Mouse (Mus musculus): Measurements from ENCODE around the gene Resp18. TPM values are rescaled to one million over a fixed set of nuclear protein-coding genes. Genes with fewer than 3 reads are reported as not detected.

Gene Resp18
- polyA plus RNA-seq, 1 experiment = not detected

- no peaks in the 10 kb centered on the region for H3K4me1 ChIP-seq (ENCODE audit: control insufficient read depth, insufficient read depth, low read length)
- no peak for TF ChIP-seq POLR2A (IDR thresholded peaks at IDR 0.05; ENCODE audit: borderline replicate concordance, control insufficient read depth, low read depth, low read length)
- TF ChIP-seq CTCF (IDR thresholded peaks at IDR 0.05; ENCODE audit: control insufficient read depth, insufficient read depth, low read length) = no peak
- no peak overlapping the region for H3K4me3 ChIP-seq (replicated peaks; ENCODE audit: control insufficient read depth, low read depth, low read length)
- no peak overlapping the region for H3K27ac ChIP-seq (ENCODE audit: control insufficient read depth, insufficient read depth, low read depth, low read length, poor library complexity)
- WGBS = 89% methylated on average over 29 of the region's 29 CpGs
These were observed 37.5 kb upstream of the Resp18 start for GRCm38 (mm10) chr1:75315456-75316365.

- H3K4me3 ChIP-seq (replicated peaks; ENCODE audit: control insufficient read depth, low read depth, low read length) = no peak overlapping the region
- 92% methylated on average over 6 of the region's 6 CpGs for WGBS
- no peak overlapping the region for H3K27ac ChIP-seq (ENCODE audit: control insufficient read depth, insufficient read depth, low read depth, low read length, poor library complexity)
- no peak for TF ChIP-seq POLR2A (IDR thresholded peaks at IDR 0.05; ENCODE audit: borderline replicate concordance, control insufficient read depth, low read depth, low read length)
- no peak for TF ChIP-seq CTCF (IDR thresholded peaks at IDR 0.05; ENCODE audit: control insufficient read depth, insufficient read depth, low read length)
- no peaks in the 10 kb centered on the region for H3K4me1 ChIP-seq (ENCODE audit: control insufficient read depth, insufficient read depth, low read length)
These were observed 36.8 kb upstream of the Resp18 start for GRCm38 (mm10) chr1:75315011-75315410.

- 86% methylated on average over 6 of the region's 6 CpGs for WGBS
- no peak overlapping the region for H3K4me3 ChIP-seq (replicated peaks; ENCODE audit: control insufficient read depth, low read depth, low read length)
- H3K27ac ChIP-seq (ENCODE audit: control insufficient read depth, insufficient read depth, low read depth, low read length, poor library complexity) = no peak overlapping the region
- H3K4me1 ChIP-seq (ENCODE audit: control insufficient read depth, insufficient read depth, low read length) = no peaks in the 10 kb centered on the region
- TF ChIP-seq POLR2A (IDR thresholded peaks at IDR 0.05; ENCODE audit: borderline replicate concordance, control insufficient read depth, low read depth, low read length) (no peak), CTCF (IDR thresholded peaks at IDR 0.05; ENCODE audit: control insufficient read depth, insufficient read depth, low read length) (no peak)
These were observed 33.5 kb upstream of the Resp18 start for GRCm38 (mm10) chr1:75311694-75312093.

GRCm38 (mm10) chr1:75304662-75305061 is 26.4 kb upstream of the Resp18 start:
- Histone ChIP-seq H3K27ac (ENCODE audit: control insufficient read depth, insufficient read depth, low read depth, low read length, poor library complexity) (no peak overlapping the region), H3K4me1 (ENCODE audit: control insufficient read depth, insufficient read depth, low read length) (no peaks in the 10 kb centered on the region), H3K4me3 (replicated peaks; ENCODE audit: control insufficient read depth, low read depth, low read length) (no peak overlapping the region)
- TF ChIP-seq POLR2A (IDR thresholded peaks at IDR 0.05; ENCODE audit: borderline replicate concordance, control insufficient read depth, low read depth, low read length) = no peak
- TF ChIP-seq CTCF (IDR thresholded peaks at IDR 0.05; ENCODE audit: control insufficient read depth, insufficient read depth, low read length) = no peak
- WGBS = 86% methylated on average over 2 of the region's 2 CpGs

GRCm38 (mm10) chr1:75294294-75294693 is 16.1 kb upstream of the Resp18 start:
- H3K4me1 ChIP-seq (ENCODE audit: control insufficient read depth, insufficient read depth, low read length) = no peaks in the 10 kb centered on the region
- no peak overlapping the region for H3K4me3 ChIP-seq (replicated peaks; ENCODE audit: control insufficient read depth, low read depth, low read length)
- TF ChIP-seq POLR2A (IDR thresholded peaks at IDR 0.05; ENCODE audit: borderline replicate concordance, control insufficient read depth, low read depth, low read length) (no peak), CTCF (IDR thresholded peaks at IDR 0.05; ENCODE audit: control insufficient read depth, insufficient read depth, low read length) (no peak)
- 59% methylated on average over 5 of the region's 5 CpGs for WGBS
- no peak overlapping the region for H3K27ac ChIP-seq (ENCODE audit: control insufficient read depth, insufficient read depth, low read depth, low read length, poor library complexity)

GRCm38 (mm10) chr1:75293331-75293701 is 15.1 kb upstream of the Resp18 start:
- Histone ChIP-seq H3K4me1 (ENCODE audit: control insufficient read depth, insufficient read depth, low read length) (no peaks in the 10 kb centered on the region), H3K27ac (ENCODE audit: control insufficient read depth, insufficient read depth, low read depth, low read length, poor library complexity) (no peak overlapping the region), H3K4me3 (replicated peaks; ENCODE audit: control insufficient read depth, low read depth, low read length) (no peak overlapping the region)
- WGBS = 79% methylated on average over 5 of the region's 5 CpGs
- TF ChIP-seq CTCF (IDR thresholded peaks at IDR 0.05; ENCODE audit: control insufficient read depth, insufficient read depth, low read length) (no peak), POLR2A (IDR thresholded peaks at IDR 0.05; ENCODE audit: borderline replicate concordance, control insufficient read depth, low read depth, low read length) (no peak)

GRCm38 (mm10) chr1:75292476-75293330 is 14.5 kb upstream of the Resp18 start:
- H3K4me3 ChIP-seq (replicated peaks; ENCODE audit: control insufficient read depth, low read depth, low read length) = no peak overlapping the region
- whole genome bisulfite sequencing = 53% methylated on average over 12 of the region's 12 CpGs
- H3K4me1 ChIP-seq (ENCODE audit: control insufficient read depth, insufficient read depth, low read length) = no peaks in the 10 kb centered on the region
- H3K27ac ChIP-seq (ENCODE audit: control insufficient read depth, insufficient read depth, low read depth, low read length, poor library complexity) = no peak overlapping the region
- TF ChIP-seq POLR2A (IDR thresholded peaks at IDR 0.05; ENCODE audit: borderline replicate concordance, control insufficient read depth, low read depth, low read length) = no peak
- no peak for TF ChIP-seq CTCF (IDR thresholded peaks at IDR 0.05; ENCODE audit: control insufficient read depth, insufficient read depth, low read length)

- 77% methylated on average over 8 of the region's 8 CpGs for WGBS
- H3K4me3 ChIP-seq (replicated peaks; ENCODE audit: control insufficient read depth, low read depth, low read length) = no peak overlapping the region
- H3K4me1 ChIP-seq (ENCODE audit: control insufficient read depth, insufficient read depth, low read length) = no peaks in the 10 kb centered on the region
- no peak overlapping the region for H3K27ac ChIP-seq (ENCODE audit: control insufficient read depth, insufficient read depth, low read depth, low read length, poor library complexity)
- TF ChIP-seq POLR2A (IDR thresholded peaks at IDR 0.05; ENCODE audit: borderline replicate concordance, control insufficient read depth, low read depth, low read length) (no peak), CTCF (IDR thresholded peaks at IDR 0.05; ENCODE audit: control insufficient read depth, insufficient read depth, low read length) (no peak)
These were observed 13.1 kb upstream of the Resp18 start for GRCm38 (mm10) chr1:75291321-75291720.

Measured in bone marrow, adult 2 months (tissue).